ENCODE assay signal across 8 mouse cellular contexts in the genomic region with DNA sequence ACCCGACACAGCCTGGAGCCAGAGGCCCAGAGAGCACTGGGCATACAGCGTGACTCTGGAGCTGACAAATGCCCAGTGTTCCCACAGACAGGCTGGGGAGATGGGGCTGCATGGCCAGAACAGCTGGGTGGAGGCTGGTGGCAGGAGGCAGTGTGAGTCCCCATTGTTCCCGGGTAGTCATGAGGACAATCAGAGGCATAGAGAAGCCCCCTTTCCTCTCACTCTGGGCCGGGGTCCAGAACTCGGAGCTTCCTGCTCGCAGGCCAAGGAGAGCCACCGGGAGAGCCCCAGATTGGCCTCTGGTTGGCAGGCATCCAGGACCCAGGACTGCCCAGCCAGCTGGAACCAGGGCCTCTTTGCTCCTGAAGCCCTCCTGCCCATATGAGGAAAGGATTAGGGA.
DNase-seq lines count a peak whose midpoint lies in the region; ATAC-seq and TF ChIP-seq lines count a peak whose summit lies in the region.

No protein-coding gene starts in this region.

- no peaks in the 10 kb centered on the region for H3K27me3 ChIP-seq in forebrain, embryonic 10.5 days (ENCODE audit: poor library complexity, severe bottlenecking)
- no peaks in the 10 kb centered on the region for H3K27me3 ChIP-seq in forebrain, embryonic 11.5 days (ENCODE audit: control insufficient read depth, insufficient read depth, low read length)
- H3K27me3 ChIP-seq in kidney, embryonic 16.5 days (ENCODE audit: insufficient read depth, low read length): no peaks in the 10 kb centered on the region
- no peaks in the 10 kb centered on the region for H3K27me3 ChIP-seq in lung, postnatal 0 days (replicated peaks; ENCODE audit: insufficient read depth, low read length)

- 69% methylated on average over 7 of the region's 7 CpGs for WGBS in forebrain, embryonic 10.5 days
- WGBS in forebrain, embryonic 11.5 days: 73% methylated on average over 7 of the region's 7 CpGs
- WGBS in kidney, embryonic 16.5 days: 38% methylated on average over 7 of the region's 7 CpGs
- 21% methylated on average over 7 of the region's 7 CpGs for WGBS in lung, postnatal 0 days

- H3K27ac ChIP-seq in forebrain, embryonic 10.5 days: peak overlapping the region; percentile 51; the same call in 1 of the 2 replicates
- H3K27ac ChIP-seq in forebrain, embryonic 11.5 days (ENCODE audit: low read depth, low read length): no peak overlapping the region
- H3K27ac ChIP-seq in kidney, embryonic 16.5 days (ENCODE audit: low read length): no peak overlapping the region; the same call in 1 of the 2 replicates
- H3K27ac ChIP-seq in lung, postnatal 0 days (ENCODE audit: low read length): no peak overlapping the region

- no peak for ATAC-seq in forebrain, embryonic 11.5 days (replicated peaks; ENCODE audit: low FRiP score)
- peak; percentile 57 for ATAC-seq in kidney, embryonic 16.5 days (ENCODE audit: low FRiP score, low TSS enrichment)
- peak; percentile 32; the same call in 1 of the 2 replicates for ATAC-seq in lung, postnatal 0 days

- H3K4me2 ChIP-seq in forebrain, embryonic 11.5 days (ENCODE audit: low read depth, low read length, severe bottlenecking): no peak overlapping the region
- no peak overlapping the region for H3K4me2 ChIP-seq in kidney, embryonic 16.5 days (replicated peaks; ENCODE audit: low read depth, low read length)
- no peak overlapping the region for H3K4me2 ChIP-seq in lung, postnatal 0 days (replicated peaks; ENCODE audit: low read depth, low read length)

- H3K9me3 ChIP-seq in forebrain, embryonic 10.5 days: no peaks in the 10 kb centered on the region
- H3K9me3 ChIP-seq in forebrain, embryonic 11.5 days (ENCODE audit: control insufficient read depth, low read length): no peaks in the 10 kb centered on the region
- no peaks in the 10 kb centered on the region for H3K9me3 ChIP-seq in kidney, embryonic 16.5 days (ENCODE audit: low read length)
- H3K9me3 ChIP-seq in lung, postnatal 0 days (ENCODE audit: low read length): no peaks in the 10 kb centered on the region

- H3K36me3 ChIP-seq in forebrain, embryonic 10.5 days (replicated peaks): no peaks in the 10 kb centered on the region
- H3K36me3 ChIP-seq in forebrain, embryonic 11.5 days (ENCODE audit: control insufficient read depth, insufficient read depth, low read length): no peaks in the 10 kb centered on the region
- no peaks in the 10 kb centered on the region for H3K36me3 ChIP-seq in kidney, embryonic 16.5 days (ENCODE audit: insufficient read depth, low read length)
- H3K36me3 ChIP-seq in lung, postnatal 0 days (ENCODE audit: insufficient read depth, low read length): no peaks in the 10 kb centered on the region

- H3K9ac ChIP-seq in forebrain, embryonic 11.5 days (ENCODE audit: low read length): no peak overlapping the region
- H3K9ac ChIP-seq in kidney, embryonic 16.5 days (replicated peaks; ENCODE audit: low read length): no peak overlapping the region
- no peak overlapping the region for H3K9ac ChIP-seq in lung, postnatal 0 days (replicated peaks; ENCODE audit: low read depth)

- DNase-seq in forebrain, embryonic 10.5 days (ENCODE audit: extremely low spot score, low spot score): no peak
- no peak for DNase-seq in forebrain, embryonic 11.5 days (ENCODE audit: low spot score)
- DNase-seq in cerebellum, adult 11-12 months: peak; percentile 78
- DNase-seq in gastrocnemius, postnatal 25 days: peak; percentile 13
- DNase-seq in lung, postnatal 0 days (ENCODE audit: low spot score): no peak
- peak; percentile 25 for DNase-seq in testis, postnatal 14 days (ENCODE audit: low spot score)
- DNase-seq in urinary bladder, adult 18-20 months (ENCODE audit: low spot score in 2 of 2): no peak

- TF ChIP-seq EP300 in lung, postnatal 0 days (IDR thresholded peaks at IDR 0.05): no peak

- no peak for TF ChIP-seq CTCF in lung, postnatal 0 days (IDR thresholded peaks at IDR 0.05)

- peaks cover 13% of the 10 kb centered on the region for H3K4me1 ChIP-seq in forebrain, embryonic 10.5 days
- no peaks in the 10 kb centered on the region for H3K4me1 ChIP-seq in forebrain, embryonic 11.5 days (replicated peaks; ENCODE audit: control insufficient read depth, insufficient read depth, low read length)
- H3K4me1 ChIP-seq in kidney, embryonic 16.5 days (ENCODE audit: insufficient read depth, low read length): peaks cover 9% of the 10 kb centered on the region
- no peaks in the 10 kb centered on the region for H3K4me1 ChIP-seq in lung, postnatal 0 days (ENCODE audit: insufficient read depth, low read depth, low read length)

- H3K4me3 ChIP-seq in forebrain, embryonic 10.5 days: no peak overlapping the region
- H3K4me3 ChIP-seq in forebrain, embryonic 11.5 days (ENCODE audit: low read depth, low read length): no peak overlapping the region
- no peak overlapping the region for H3K4me3 ChIP-seq in kidney, embryonic 16.5 days (ENCODE audit: low read length)
- H3K4me3 ChIP-seq in lung, postnatal 0 days (ENCODE audit: low read depth, low read length): no peak overlapping the region

Comparison
In these comparisons a context has a peak if more than half of its experiments do, and no peak if none do; other contexts are left out.
1. DNase-seq: peak in cerebellum, adult 11-12 months (single experiment), gastrocnemius, postnatal 25 days (single experiment) and testis, postnatal 14 days (single experiment); none in forebrain, embryonic 10.5 days (single experiment), forebrain, embryonic 11.5 days (single experiment), lung, postnatal 0 days (single experiment) and urinary bladder, adult 18-20 months (0 of 2).